Mouse (Mus musculus) thymus, adult 2 months (tissue): ENCODE measurements at regions not wholly inside any gene's neighbourhood (a gene's known extent, or its start where the extent isn't known, plus 50 kb on each side); places are given as distances from the start of the nearest gene placed in this dataset.

Source experiments
- CTCF ChIP-seq: fragments of 200-500 bp; IDR thresholded peaks from 2 replicates; pipeline ENCODE4 v1.5.1; 2012; ENCODE audit warnings: mild to moderate bottlenecking, control low read depth, low read length, moderate library complexity, borderline replicate concordance; ENCODE audit not compliant: control insufficient read depth, poor library complexity, insufficient read depth; ENCODE audit errors: extremely low read depth
- POLR2A ChIP-seq: fragments of 200-500 bp; IDR thresholded peaks from 2 replicates; pipeline ENCODE4 v1.6.1; 2012; ENCODE audit warnings: mild to moderate bottlenecking, low read length, control low read depth, moderate library complexity; ENCODE audit not compliant: control insufficient read depth, poor library complexity, insufficient read depth; ENCODE audit errors: extremely low read depth

GRCm38 (mm10) chr11:19392190-19392589 lies 373.4 kb upstream of the Meis1 start:
- TF ChIP-seq POLR2A = no peak
- TF ChIP-seq CTCF = no peak
